Mouse (Mus musculus): ENCODE measurements around the gene Slc33a1. TPM values are rescaled to one million over a fixed set of nuclear protein-coding genes. Genes with fewer than 3 reads are reported as not detected.

Slc33a1 gene
- total RNA-seq, 2 experiments from 2014 or later: 28.7 to 28.8 TPM

GRCm38 (mm10) chr3:63898581-63899308 is 65.8 kb downstream of the Slc33a1 start:
- DNase-seq (ENCODE audit: low spot score in 2 of 2): peak; percentile 82 to 88

- DNase-seq (ENCODE audit: low spot score in 2 of 2): no peak
Observed at GRCm38 (mm10) chr3:63897177-63897576, 67.4 kb downstream of the Slc33a1 start.

GRCm38 (mm10) chr3:63896303-63896702 is 68.3 kb downstream of the Slc33a1 start:
- DNase-seq (ENCODE audit: low spot score in 2 of 2): no peak

- no peak for DNase-seq (ENCODE audit: low spot score in 2 of 2)
Observed at GRCm38 (mm10) chr3:63895786-63896185, 68.8 kb downstream of the Slc33a1 start.

- DNase-seq (ENCODE audit: low spot score in 2 of 2): no peak
Observed at GRCm38 (mm10) chr3:63893677-63894076, 70.9 kb downstream of the Slc33a1 start.

- no peak for DNase-seq (ENCODE audit: low spot score in 2 of 2)
Observed at GRCm38 (mm10) chr3:63892154-63892553, 72.4 kb downstream of the Slc33a1 start.

Other genes with a start within 250 kb of the Slc33a1 start
- 1 to 10 TPM; 4.8 to 7.2 TPM for gene Plch1, start 65.3 kb downstream of the Slc33a1 start, total RNA-seq (2021)
- 10 to 100 TPM; 10.3 to 11.7 TPM for gene E130311K13Rik, start 35.3 kb downstream of the Slc33a1 start, total RNA-seq (2021)
- gene Gmps, start 11.3 kb upstream of the Slc33a1 start, total RNA-seq (2021): 10 to 100 TPM; 48.2 to 48.7 TPM
- under 1 TPM; 0.33 to 0.58 TPM for gene Vmn2r1, start 116.8 kb upstream of the Slc33a1 start, total RNA-seq (2021)
- not detected for gene Vmn2r2, start 177.2 kb upstream of the Slc33a1 start, total RNA-seq (2021)

Data from left cerebral cortex, adult 18-20 months (tissue).